11 mouse cellular contexts compared by ENCODE assay signal in the genomic region with DNA sequence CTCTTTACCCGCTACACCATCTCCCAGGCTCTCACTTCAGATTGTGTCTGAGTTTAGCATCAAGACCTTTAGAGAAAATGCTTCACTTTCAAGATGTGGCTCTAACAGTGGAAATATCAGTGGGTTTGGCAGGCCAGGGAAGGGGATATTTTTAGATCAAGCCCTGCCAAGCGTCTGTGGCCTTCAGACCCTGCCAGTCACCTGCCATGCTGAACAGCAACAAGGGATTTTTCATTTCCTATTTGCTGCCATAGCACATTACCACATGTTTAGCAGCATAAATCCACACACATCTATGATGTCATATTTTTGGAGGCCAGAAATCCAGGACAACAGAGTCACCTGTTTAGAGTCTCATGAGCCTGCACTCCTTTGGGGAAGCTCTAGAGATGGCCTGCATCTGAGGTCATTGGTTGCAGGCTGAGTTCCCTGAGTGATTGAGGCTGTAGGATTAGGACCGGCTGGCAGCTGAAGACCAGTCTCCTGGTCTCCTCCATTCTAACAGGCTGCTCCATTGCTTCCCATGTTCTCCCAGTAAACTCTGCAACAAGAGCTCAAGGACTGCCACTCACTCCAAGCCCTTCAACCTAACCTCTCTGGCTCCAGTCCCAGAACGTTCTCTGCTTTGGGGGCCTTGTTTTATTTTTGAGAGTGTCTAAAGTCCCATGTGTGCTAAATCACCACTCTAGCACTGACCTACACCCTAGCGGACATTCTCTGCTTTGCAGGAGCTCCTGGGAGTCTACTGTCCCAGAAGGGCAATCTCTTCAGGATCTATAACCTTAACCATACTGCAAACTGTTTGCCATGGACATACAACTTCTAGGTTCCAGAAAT. TPM values are rescaled to one million over a fixed set of nuclear protein-coding genes. Genes with fewer than 3 reads are reported as not detected.
DNase-seq lines count a peak whose midpoint lies in the region; ATAC-seq and TF ChIP-seq lines count a peak whose summit lies in the region.
"Had no signal": no experiment of that assay in that cellular context is flagged by ENCODE, and none has a peak within 500 bp of the region (broad histone marks: within the 10 kb centered on the region; RNA-seq: fewer than 3 reads in every experiment).

No protein-coding gene starts in this region.

- H3K9ac ChIP-seq in liver, postnatal 0 days (replicated peaks), result no peak overlapping the region
- H3K9ac ChIP-seq: midbrain, embryonic 12.5 days had no signal

- no peaks in the 10 kb centered on the region for H3K27me3 ChIP-seq in liver, postnatal 0 days (ENCODE audit: insufficient read depth, low read length)
- H3K27me3 ChIP-seq: midbrain, embryonic 12.5 days had no signal

- H3K4me3 ChIP-seq in liver, postnatal 0 days (ENCODE audit: low read depth, low read length), result no peak overlapping the region
- H3K4me3 ChIP-seq: midbrain, embryonic 12.5 days had no signal

- DNase-seq in liver, postnatal 0 days, result peak; percentile 40
- no peak for DNase-seq in liver
- peak; percentile 60 to 72 for DNase-seq in adrenal gland, postnatal 36 days
- DNase-seq in heart, postnatal 14 days, result peak; percentile 22 to 48
- peak; percentile 77 for DNase-seq in skeletal muscle tissue, adult 2 months (ENCODE audit: low read depth, low spot score)
- no peak for DNase-seq in layer of hippocampus, postnatal 36 days
- DNase-seq in spleen, postnatal 10 days (ENCODE audit: low spot score in 2 of 2), result no peak
- DNase-seq: embryo, embryonic 11 days had no signal

- no peaks in the 10 kb centered on the region for H3K36me3 ChIP-seq in liver, postnatal 0 days (replicated peaks; ENCODE audit: insufficient read depth, low read length)
- H3K36me3 ChIP-seq: G1E; midbrain, embryonic 12.5 days had no signal

- 57% methylated on average over 5 of the region's 5 CpGs for WGBS in liver, postnatal 0 days (ENCODE audit: insufficient replicate concordance)

- no peak for TF ChIP-seq EP300 in liver, postnatal 0 days (IDR thresholded peaks at IDR 0.05; ENCODE audit: low read depth)

- H3K4me2 ChIP-seq in liver, postnatal 0 days (ENCODE audit: low read depth, low read length), result no peak overlapping the region
- H3K4me2 ChIP-seq: midbrain, embryonic 12.5 days had no signal

- ATAC-seq in liver, postnatal 0 days, result peak; percentile 83
- ATAC-seq in cerebellum, adult (ENCODE audit: insufficient number of reproducible peaks, low FRiP score, low TSS enrichment), result no peak

- no peaks in the 10 kb centered on the region for H3K9me3 ChIP-seq in liver, postnatal 0 days (ENCODE audit: low read length)
- H3K9me3 ChIP-seq: G1E; midbrain, embryonic 12.5 days had no signal

- H3K4me1 ChIP-seq in liver, postnatal 0 days (ENCODE audit: insufficient read depth), result peaks cover 5% of the 10 kb centered on the region; the same call in 1 of the 2 replicates
- H3K4me1 ChIP-seq: midbrain, embryonic 12.5 days had no signal

- peak; percentile 42 for TF ChIP-seq CTCF in liver, postnatal 0 days (IDR thresholded peaks at IDR 0.05; ENCODE audit: low read depth)

- intact Hi-C loops in heart, postnatal 14 days (cut with DNase I), result loop anchor here (5.0 kb wide), 1 partner anchor 54 kb away; no protein-coding TSS in a partner anchor

- H3K27ac ChIP-seq in liver, postnatal 0 days (ENCODE audit: low read depth), result no peak overlapping the region; the same call in 1 of the 2 replicates
- H3K27ac ChIP-seq: midbrain, embryonic 12.5 days had no signal

RNA-seq across cellular contexts. Expression of gene Mrtfb, which starts 39.9 kb away (rescaled TPM):
- polyA plus RNA-seq in liver, postnatal 0 days (2015; fragmentation: Nextera tagmentation; extraction: Ambion mirVana), result 5.8 and 6.0 TPM in 2 replicates
- total RNA-seq in adrenal gland, postnatal 36 days (2021), result 10 to 100 TPM; 32.7 to 32.9 TPM
- total RNA-seq in heart, postnatal 14 days (2021), result 10 to 100 TPM; 36.2 to 36.5 TPM
- total RNA-seq in layer of hippocampus, postnatal 36 days (2021), result 100 to 1,000 TPM; 156 to 177 TPM

Comparison
In these comparisons a context has a peak if more than half of its experiments do, and no peak if none do; other contexts are left out.
1. DNase-seq: peak in liver, postnatal 0 days (single experiment), adrenal gland, postnatal 36 days (2 of 2), heart, postnatal 14 days (2 of 2) and skeletal muscle tissue, adult 2 months (single experiment); none in liver (single experiment), layer of hippocampus, postnatal 36 days (0 of 2) and spleen, postnatal 10 days (0 of 2).
2. RNA of gene Mrtfb, which starts 39.9 kb away (total RNA-seq): 156 to 177 TPM in layer of hippocampus, postnatal 36 days; 36.2 to 36.5 TPM in heart, postnatal 14 days and 32.7 to 32.9 TPM in adrenal gland, postnatal 36 days; every median in the first group is over 4 times any median in the second.